Mouse (Mus musculus) olfactory bulb, adult 2 months (tissue): ENCODE measurements around the gene Slc37a4. TPM values are rescaled to one million over a fixed set of nuclear protein-coding genes. Genes with fewer than 3 reads are reported as not detected.
"Not testable (repeated sequence)": the region's sequence is repeated elsewhere in the genome, so short reads cannot be mapped to it uniquely, and the experiment has no call there.

Experiments used
- H3K27ac ChIP-seq: fragments of 200-500 bp; 2 replicates; pipeline ENCODE4 v1.5.1; 2012; ENCODE audit warnings: low read depth, low read length; ENCODE audit not compliant: insufficient read depth
- H3K4me1 ChIP-seq: fragments of 200-500 bp; 2 replicates; pipeline ENCODE4 v1.6.1; 2012; ENCODE audit warnings: low read length; ENCODE audit not compliant: control insufficient read depth, insufficient read depth
- H3K4me3 ChIP-seq: fragments of 200-500 bp; 2 replicates; pipeline ENCODE4 v1.5.1; 2012; ENCODE audit warnings: mild to moderate bottlenecking, low read depth, low read length, moderate library complexity; ENCODE audit not compliant: insufficient read depth
- CTCF ChIP-seq: fragments of 200-500 bp; IDR thresholded peaks from 2 replicates; pipeline ENCODE4 v1.5.1; 2012; ENCODE audit warnings: low read depth, mild to moderate bottlenecking, low read length, moderate library complexity; ENCODE audit not compliant: insufficient read depth
- POLR2A ChIP-seq: fragments of 200-500 bp; IDR thresholded peaks from 2 replicates; pipeline ENCODE4 v1.6.1; 2012; ENCODE audit warnings: mild to moderate bottlenecking, low read depth, low read length, moderate library complexity; ENCODE audit not compliant: insufficient read depth
- WGBS: fragments of 180-500 bp; shearing (Covaris S2); methylation state at CpG from one replicate; pipeline ENCODE4 v1.1.7; 2018; 5-methylcytosine and 5-hydroxymethylcytosine counted together
- polyA plus RNA-seq: library from polyadenylated mRNA; stranded (reverse); fragments of >200 nt; gene quantifications from 2 replicates; pipeline ENCODE4 v1.2.4, GENCODE M21; 2012; ENCODE audit warnings: low replicate concordance; ENCODE audit not compliant: missing spikeins, insufficient read depth, insufficient read length

Gene Slc37a4
- polyA plus RNA-seq = not detected in 2 replicates

GRCm38 (mm10) chr9:44396684-44397411 lies at the start of gene Slc37a4:
Slc37a4 (plus strand) TSS chr9:44396852.
- TF ChIP-seq POLR2A = peak; percentile 60
- no peak for TF ChIP-seq CTCF
- under 1% methylated on average over 43 of the region's 43 CpGs for WGBS
- H3K4me1 ChIP-seq = peaks cover 22% of the 10 kb centered on the region

GRCm38 (mm10) chr9:44347166-44347565 lies 49.5 kb upstream of the Slc37a4 start:
- Histone ChIP-seq H3K27ac (no peak overlapping the region), H3K4me1 (peaks cover 3% of the 10 kb centered on the region; the same call in 1 of the 2 replicates), H3K4me3 (no peak overlapping the region)
- TF ChIP-seq POLR2A = no peak
- no peak for TF ChIP-seq CTCF
- 95% methylated on average over 9 of the region's 9 CpGs for WGBS

More at GRCm38 (mm10) chr9:44396684-44397411, at the start of gene Slc37a4:
- H3K27ac ChIP-seq = peak within 1 kb of the TSS; percentile 76
- H3K4me3 ChIP-seq = peak within 1 kb of the TSS; percentile 68

DNA sequence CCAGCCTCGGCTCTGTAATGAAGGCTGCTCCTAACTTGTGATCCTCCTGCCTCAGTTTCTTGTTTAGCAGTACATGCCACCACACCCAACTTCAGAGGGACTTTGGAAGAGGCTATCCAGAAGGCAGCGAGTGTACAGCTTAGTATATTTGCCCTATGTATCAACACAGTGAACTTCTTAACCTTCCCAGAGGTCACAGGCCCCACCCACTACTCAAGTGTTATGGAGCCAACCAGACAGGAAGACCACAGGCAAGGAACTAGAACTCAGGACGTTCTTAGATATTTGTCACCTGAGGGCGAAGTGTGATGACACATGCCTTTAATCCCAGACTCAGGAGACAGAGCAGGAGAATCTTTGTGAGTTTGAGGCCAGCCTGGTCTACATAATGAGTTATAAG lies 49.0 kb upstream of the Slc37a4 start:
- no peak overlapping the region for H3K27ac ChIP-seq
- TF ChIP-seq POLR2A (no peak), CTCF (no peak)
- no peak overlapping the region for H3K4me3 ChIP-seq
- H3K4me1 ChIP-seq = peaks cover 3% of the 10 kb centered on the region; the same call in 1 of the 2 replicates
- WGBS = 91% methylated on average over 4 of the region's 4 CpGs

- 94% methylated on average over 4 of the region's 4 CpGs for WGBS
- Histone ChIP-seq H3K4me3 (no peak overlapping the region), H3K4me1 (no peaks in the 10 kb centered on the region), H3K27ac (no peak overlapping the region)
- TF ChIP-seq CTCF = no peak
- no peak for TF ChIP-seq POLR2A
Measured at GRCm38 (mm10) chr9:44348546-44348945, 48.1 kb upstream of the Slc37a4 start.

DNA sequence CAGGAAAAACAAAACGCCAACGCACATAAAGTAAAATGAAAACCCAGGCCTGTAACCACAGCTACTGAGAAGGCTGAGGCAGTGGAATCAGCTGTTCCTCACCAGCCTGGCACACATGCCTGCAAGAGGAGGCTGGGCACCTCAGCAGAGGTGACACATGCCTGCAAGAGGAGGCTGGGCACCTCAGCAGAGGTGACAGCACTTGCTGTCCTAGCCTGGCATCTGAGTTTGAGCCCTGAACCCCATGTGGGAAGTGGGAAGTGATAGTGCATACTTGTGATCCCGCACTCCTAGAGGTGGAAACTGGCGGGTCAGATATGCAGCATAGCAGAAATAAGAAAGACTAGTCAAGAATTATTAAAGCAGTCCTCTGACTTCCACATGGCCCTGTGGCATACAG lies 45.3 kb upstream of the Slc37a4 start:
- TF ChIP-seq CTCF = no peak
- no peak for TF ChIP-seq POLR2A
- 91% methylated on average over 4 of the region's 4 CpGs for WGBS
- Histone ChIP-seq H3K4me1 (no peaks in the 10 kb centered on the region), H3K4me3 (no peak overlapping the region), H3K27ac (no peak overlapping the region)

- 90% methylated on average over 10 of the region's 10 CpGs for WGBS
- Histone ChIP-seq H3K4me1 (no peaks in the 10 kb centered on the region), H3K4me3 (no peak overlapping the region), H3K27ac (no peak overlapping the region)
- TF ChIP-seq CTCF (no peak), POLR2A (no peak)
Measured at GRCm38 (mm10) chr9:44352337-44352736, 44.3 kb upstream of the Slc37a4 start.

DNA sequence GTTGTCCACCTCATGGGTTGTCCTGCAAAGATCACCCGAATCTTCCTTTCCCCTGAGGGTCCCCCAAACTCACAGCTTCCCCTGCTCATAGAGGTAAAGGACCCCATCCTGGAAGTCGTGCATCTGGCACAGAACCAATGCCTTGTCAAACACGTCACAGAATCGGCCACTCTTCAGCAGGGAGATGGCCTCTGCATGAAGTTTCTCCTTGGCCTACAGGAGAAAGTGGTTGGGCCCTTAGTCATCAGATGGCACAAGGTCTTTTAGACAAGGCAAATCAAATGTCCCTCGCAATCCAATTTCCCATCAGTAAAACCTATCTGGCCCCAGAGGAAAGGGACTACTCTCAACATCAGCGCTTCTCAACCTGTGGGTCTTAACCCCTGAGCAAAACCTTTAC lies 43.5 kb upstream of the Slc37a4 start:
- WGBS = 85% methylated on average over 6 of the region's 6 CpGs
- Histone ChIP-seq H3K27ac (no peak overlapping the region), H3K4me1 (no peaks in the 10 kb centered on the region), H3K4me3 (no peak overlapping the region)
- TF ChIP-seq CTCF (no peak), POLR2A (no peak)

DNA sequence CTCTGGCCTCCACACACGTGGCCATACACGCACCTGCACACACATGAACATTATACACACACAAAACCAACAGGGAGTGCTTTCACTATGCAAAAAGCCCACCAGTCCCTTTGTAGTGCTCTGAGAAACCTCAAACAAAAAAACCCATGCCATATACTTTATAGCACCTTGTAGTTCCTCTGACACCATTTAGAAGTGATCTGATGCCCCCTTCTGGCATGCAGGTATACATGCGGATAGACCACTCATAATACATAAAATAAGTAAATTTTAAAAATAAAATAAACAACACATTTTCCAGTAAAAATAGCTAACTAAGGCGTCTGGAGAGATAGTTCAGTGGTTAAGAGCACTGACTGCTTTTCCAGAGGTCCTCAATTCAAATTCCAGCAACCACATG lies 39.4 kb upstream of the Slc37a4 start:
- no peaks in the 10 kb centered on the region for H3K4me1 ChIP-seq
- 71% methylated on average over 4 of the region's 4 CpGs for WGBS
- TF ChIP-seq CTCF = no peak
- no peak for TF ChIP-seq POLR2A
- H3K4me3 ChIP-seq = no peak overlapping the region
- H3K27ac ChIP-seq = no peak overlapping the region

DNA sequence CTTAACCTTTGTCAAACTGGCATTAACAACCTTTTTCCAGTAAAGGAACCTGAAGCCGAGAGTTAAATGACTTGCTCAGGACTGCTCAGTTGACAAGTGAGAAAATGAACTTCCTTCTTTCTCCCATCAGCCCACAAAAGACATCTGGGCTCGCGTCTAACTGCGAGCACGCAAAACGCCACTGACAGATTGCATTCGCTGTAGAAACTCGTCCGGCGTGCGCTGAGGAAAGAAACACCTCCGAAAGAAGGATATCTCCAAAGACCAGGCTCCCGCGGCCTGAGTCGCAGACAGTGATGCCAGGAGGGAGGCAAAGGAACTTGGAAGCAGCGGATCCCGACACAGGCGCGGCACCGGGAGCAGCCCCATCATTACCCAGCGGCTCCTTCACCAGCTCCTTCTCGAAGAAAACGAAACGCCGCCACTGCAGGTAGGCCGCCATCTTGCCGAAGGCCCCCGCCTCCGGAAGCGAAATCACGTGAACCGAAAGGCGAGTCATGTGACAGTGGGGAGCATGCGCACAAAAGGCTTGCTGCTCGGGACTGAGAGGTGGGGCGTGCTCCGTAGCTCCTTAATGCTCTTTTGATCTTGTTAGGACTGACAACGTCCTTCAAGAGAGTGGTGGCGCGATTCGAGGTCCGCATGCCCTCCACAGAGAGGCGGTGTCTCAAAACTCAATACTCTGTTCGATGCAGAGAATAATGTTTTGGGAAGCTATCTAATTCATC lies 35.3 kb upstream of the Slc37a4 start, which contains the start of gene Vps11:
Vps11 (minus strand) TSS at position 481 of the 728 bp plus-strand sequence.
- Histone ChIP-seq H3K4me3 (peak within 1 kb of the TSS; percentile 59), H3K27ac (no peak within 1 kb of the TSS), H3K4me1 (no peaks in the 10 kb centered on the region)
- WGBS = under 1% methylated on average over 44 of the region's 44 CpGs
- no peak for TF ChIP-seq CTCF
- TF ChIP-seq POLR2A = peak; percentile 86

DNA sequence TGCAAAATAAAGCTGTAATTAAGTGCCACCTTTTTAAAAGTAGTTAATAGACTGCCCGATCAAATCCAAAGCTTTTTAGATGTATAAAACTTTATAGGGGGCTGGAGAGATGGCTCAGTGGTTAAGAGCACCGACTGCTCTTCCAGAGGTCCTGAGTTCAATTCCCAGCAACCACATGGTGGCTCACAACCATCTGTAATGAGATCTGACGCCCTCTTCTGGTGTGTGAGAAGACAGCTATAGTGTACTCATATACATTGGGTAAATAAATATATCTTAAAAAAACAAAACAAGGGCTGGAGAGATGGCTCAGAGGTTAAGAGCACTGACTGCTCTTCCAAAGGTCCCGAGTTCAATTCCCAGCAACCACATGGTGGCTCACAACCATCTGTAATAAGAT lies 34.7 kb upstream of the Slc37a4 start:
- not testable (repeated sequence) for H3K4me1 ChIP-seq, H3K27ac ChIP-seq
- 36% methylated on average over 4 of the region's 4 CpGs for WGBS

More for the DNA sequence above, 34.7 kb upstream of the Slc37a4 start:
- H3K4me3 ChIP-seq = peak overlapping the region; percentile 59
